Mouse (Mus musculus) testis, adult 2 months (tissue): ENCODE measurements at regions not wholly inside any gene's neighbourhood (a gene's known extent, or its start where the extent isn't known, plus 50 kb on each side); places are given as distances from the start of the nearest gene placed in this dataset.

Experiments
- H3K27ac ChIP-seq: fragments of 200-500 bp; 2 replicates; pipeline ENCODE4 v1.5.1; 2012; ENCODE audit warnings: low read depth, low read length; ENCODE audit not compliant: control insufficient read depth, insufficient read depth
- H3K27me3 ChIP-seq: fragments of 200-500 bp; 2 replicates; pipeline ENCODE4 v1.6.1; 2012; ENCODE audit warnings: mild to moderate bottlenecking, low read length, moderate library complexity; ENCODE audit not compliant: control insufficient read depth, insufficient read depth
- H3K36me3 ChIP-seq: fragments of 200-500 bp; 2 replicates; pipeline ENCODE4 v1.6.1; 2012; ENCODE audit warnings: mild to moderate bottlenecking, low read length; ENCODE audit not compliant: control insufficient read depth, insufficient read depth
- H3K4me1 ChIP-seq: fragments of 200-500 bp; 2 replicates; pipeline ENCODE4 v1.6.1; 2012; ENCODE audit warnings: low read length; ENCODE audit not compliant: control insufficient read depth, insufficient read depth
- H3K4me3 ChIP-seq: fragments of 200-500 bp; 2 replicates; pipeline ENCODE4 v1.5.1; 2012; ENCODE audit warnings: low read depth, mild to moderate bottlenecking, low read length, moderate library complexity, mixed read lengths; ENCODE audit not compliant: control insufficient read depth
- CTCF ChIP-seq: fragments of 200-500 bp; IDR thresholded peaks from 2 replicates; pipeline ENCODE4 v1.5.1; 2012; ENCODE audit warnings: low read depth, mild to moderate bottlenecking, inconsistent platforms, low read length, moderate library complexity; ENCODE audit not compliant: control insufficient read depth, insufficient read depth, insufficient replicate concordance
- POLR2A ChIP-seq: fragments of 200-500 bp; IDR thresholded peaks from 2 replicates; pipeline ENCODE4 v1.6.1; 2012; ENCODE audit warnings: low read depth, mild to moderate bottlenecking, inconsistent platforms, low read length, moderate library complexity; ENCODE audit not compliant: control insufficient read depth

GRCm38 (mm10) chr10:118680896-118681295 lies 189.1 kb downstream of the Dyrk2 start:
- no peak overlapping the region for H3K27ac ChIP-seq

GRCm38 (mm10) chr10:118683356-118683755 lies 186.7 kb downstream of the Dyrk2 start:
- TF ChIP-seq CTCF (no peak), POLR2A (no peak)
- no peak overlapping the region for H3K4me3 ChIP-seq
- no peak overlapping the region for H3K27ac ChIP-seq
- no peaks in the 10 kb centered on the region for H3K36me3 ChIP-seq
- H3K27me3 ChIP-seq, result no peaks in the 10 kb centered on the region
- peaks cover 2% of the 10 kb centered on the region for H3K4me1 ChIP-seq

More at GRCm38 (mm10) chr10:118680896-118681295, 189.1 kb downstream of the Dyrk2 start:
- no peaks in the 10 kb centered on the region; the same call in 1 of the 2 replicates for H3K4me1 ChIP-seq
- no peaks in the 10 kb centered on the region for H3K36me3 ChIP-seq
- no peaks in the 10 kb centered on the region for H3K27me3 ChIP-seq
- no peak overlapping the region for H3K4me3 ChIP-seq
- TF ChIP-seq POLR2A (no peak), CTCF (no peak)

- H3K4me1 ChIP-seq, result no peaks in the 10 kb centered on the region
- TF ChIP-seq CTCF, result no peak
- no peak for TF ChIP-seq POLR2A
- no peaks in the 10 kb centered on the region for H3K36me3 ChIP-seq
- H3K27ac ChIP-seq, result no peak overlapping the region
- H3K27me3 ChIP-seq, result no peaks in the 10 kb centered on the region
- H3K4me3 ChIP-seq, result no peak overlapping the region
These were observed 170.7 kb downstream of the Dyrk2 start for GRCm38 (mm10) chr10:118699292-118699691.

- TF ChIP-seq CTCF (no peak), POLR2A (no peak)
- H3K27me3 ChIP-seq, result no peaks in the 10 kb centered on the region
- no peak overlapping the region for H3K4me3 ChIP-seq
- H3K27ac ChIP-seq, result no peak overlapping the region
- H3K4me1 ChIP-seq, result no peaks in the 10 kb centered on the region
- no peaks in the 10 kb centered on the region for H3K36me3 ChIP-seq
These were observed 169.9 kb downstream of the Dyrk2 start for GRCm38 (mm10) chr10:118700115-118700514.

GRCm38 (mm10) chr10:118706020-118706419 lies 164.0 kb downstream of the Dyrk2 start:
- no peak for TF ChIP-seq CTCF
- TF ChIP-seq POLR2A, result no peak
- H3K4me3 ChIP-seq, result no peak overlapping the region

GRCm38 (mm10) chr10:118709718-118710117 lies 160.3 kb downstream of the Dyrk2 start:
- no peak for TF ChIP-seq POLR2A
- no peak for TF ChIP-seq CTCF
- Histone ChIP-seq H3K4me3 (no peak overlapping the region), H3K4me1 (peaks cover 3% of the 10 kb centered on the region), H3K27ac (no peak overlapping the region), H3K27me3 (no peaks in the 10 kb centered on the region), H3K36me3 (no peaks in the 10 kb centered on the region)

More at GRCm38 (mm10) chr10:118706020-118706419, 164.0 kb downstream of the Dyrk2 start:
- no peaks in the 10 kb centered on the region for H3K27me3 ChIP-seq
- no peak overlapping the region for H3K27ac ChIP-seq
- H3K4me1 ChIP-seq, result peaks cover 3% of the 10 kb centered on the region
- H3K36me3 ChIP-seq, result no peaks in the 10 kb centered on the region

GRCm38 (mm10) chr10:118711529-118711928 lies 158.5 kb downstream of the Dyrk2 start:
- no peak overlapping the region for H3K27ac ChIP-seq
- H3K4me1 ChIP-seq, result peaks cover 3% of the 10 kb centered on the region
- no peaks in the 10 kb centered on the region for H3K27me3 ChIP-seq
- H3K4me3 ChIP-seq, result no peak overlapping the region
- TF ChIP-seq POLR2A, result no peak
- TF ChIP-seq CTCF, result no peak
- no peaks in the 10 kb centered on the region for H3K36me3 ChIP-seq

- no peaks in the 10 kb centered on the region for H3K36me3 ChIP-seq
- no peak for TF ChIP-seq CTCF
- no peak for TF ChIP-seq POLR2A
- no peak overlapping the region for H3K4me3 ChIP-seq
- H3K27ac ChIP-seq, result no peak overlapping the region
- H3K27me3 ChIP-seq, result no peaks in the 10 kb centered on the region
- peaks cover 2% of the 10 kb centered on the region for H3K4me1 ChIP-seq
These were observed 158.1 kb downstream of the Dyrk2 start for GRCm38 (mm10) chr10:118711951-118712350.

- Histone ChIP-seq H3K36me3 (no peaks in the 10 kb centered on the region), H3K4me1 (no peaks in the 10 kb centered on the region), H3K27me3 (no peaks in the 10 kb centered on the region), H3K4me3 (no peak overlapping the region; the same call in 1 of the 2 replicates), H3K27ac (no peak overlapping the region)
- TF ChIP-seq POLR2A, result no peak
- TF ChIP-seq CTCF, result no peak
These were observed 157.1 kb downstream of the Dyrk2 start for GRCm38 (mm10) chr10:118712951-118713350.
